Mouse (Mus musculus) cerebellum, adult 2 months (tissue): ENCODE data around the gene Phkg1.

Experiments used
- CTCF ChIP-seq: fragments of 200-500 bp; IDR thresholded peaks from 2 replicates; pipeline ENCODE4 v1.5.1; 2011; ENCODE audit warnings: low read depth, mild to moderate bottlenecking, control low read depth, low read length, moderate library complexity, borderline replicate concordance; ENCODE audit not compliant: insufficient read depth
- POLR2A ChIP-seq: fragments of 200-500 bp; IDR thresholded peaks from 2 replicates; pipeline ENCODE4 v1.6.1; 2011; ENCODE audit warnings: low read length, control low read depth, borderline replicate concordance; ENCODE audit not compliant: insufficient read depth

DNA sequence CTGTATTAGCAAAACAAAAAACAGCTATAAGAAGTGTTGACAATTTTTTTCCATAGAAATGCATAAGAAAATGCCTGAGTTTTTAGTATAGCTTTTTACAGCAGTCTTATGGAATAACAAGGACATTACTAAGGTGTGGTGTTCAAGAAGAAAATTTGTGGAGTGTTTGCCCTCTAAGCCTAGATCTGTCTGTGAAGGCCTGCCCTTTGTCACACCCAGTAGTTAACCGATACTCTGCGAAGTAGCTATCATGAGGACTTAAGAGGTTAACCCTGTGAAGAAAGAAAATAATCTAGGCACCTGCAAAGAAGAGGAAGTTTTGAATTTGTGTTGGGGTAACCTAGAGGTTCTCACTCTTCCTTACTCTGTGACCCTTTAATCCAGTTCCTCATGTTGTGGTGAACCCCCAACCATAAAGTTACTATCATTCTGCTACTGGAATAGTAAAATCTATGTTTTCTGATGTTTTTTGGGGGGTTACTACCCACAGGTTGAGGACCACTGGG is 49.2 kb upstream of the Phkg1 start:
- no peak for TF ChIP-seq CTCF
- TF ChIP-seq POLR2A: no peak
